Mouse (Mus musculus): Measurements from ENCODE around the gene Aig1. TPM values are rescaled to one million over a fixed set of nuclear protein-coding genes. Genes with fewer than 3 reads are reported as not detected.
A peak's percentile ranks its signal among the peaks of the same experiment; 100 is the strongest.

The Aig1 gene
- total RNA-seq, 2 experiments from 2014 or later, result 8.8 to 23.6 TPM

DNA sequence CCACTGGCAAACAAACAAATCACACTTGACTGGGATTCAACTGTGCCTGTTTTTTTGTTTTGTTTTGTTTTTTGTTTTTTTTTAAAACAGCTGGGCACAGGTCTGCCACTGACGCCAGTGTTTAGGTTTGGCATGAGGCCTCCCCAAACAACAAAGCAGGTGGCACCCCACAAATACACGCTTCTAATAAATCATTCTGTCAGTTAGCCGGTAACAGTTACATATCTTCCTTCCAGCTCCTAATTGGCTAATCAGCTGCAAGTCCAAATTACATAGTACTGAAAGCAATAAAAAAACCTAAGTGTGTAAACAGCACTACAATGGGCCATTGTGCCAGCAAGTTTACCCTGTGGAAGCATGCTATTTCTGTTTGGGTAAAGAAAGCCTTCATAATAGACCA is 18.7 kb downstream of the Aig1 start:
- ATAC-seq (replicated peaks; ENCODE audit: poor library complexity), result no peak

GRCm38 (mm10) chr10:13849205-13849604 is 19.6 kb downstream of the Aig1 start:
- ATAC-seq (replicated peaks; ENCODE audit: poor library complexity), result no peak

GRCm38 (mm10) chr10:13844864-13845263 is 23.9 kb downstream of the Aig1 start:
- no peak for ATAC-seq (replicated peaks; ENCODE audit: poor library complexity)

- no peak for ATAC-seq (replicated peaks; ENCODE audit: poor library complexity)
Measured at GRCm38 (mm10) chr10:13843746-13844145, 25.0 kb downstream of the Aig1 start.

DNA sequence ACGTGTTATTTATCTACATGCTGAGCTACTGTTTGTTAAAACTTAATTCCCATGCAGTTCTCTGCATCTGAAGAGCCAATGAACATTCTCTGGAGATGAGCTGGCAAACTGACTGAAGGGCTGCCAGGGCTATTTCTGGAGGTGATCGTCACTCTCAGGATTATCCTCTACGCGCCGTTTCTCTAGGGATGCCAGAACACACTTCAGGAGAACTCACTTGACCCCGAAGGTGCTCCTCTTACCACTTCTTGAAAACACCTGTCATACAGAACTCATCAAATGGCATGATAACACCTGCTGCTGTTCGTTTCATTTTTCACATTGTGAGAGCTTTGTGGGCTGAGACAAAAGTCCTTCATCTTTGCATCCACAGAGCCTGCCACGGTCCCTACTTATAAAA is 25.9 kb downstream of the Aig1 start:
- ATAC-seq (replicated peaks; ENCODE audit: poor library complexity), result no peak

GRCm38 (mm10) chr10:13838511-13839126 is 30.2 kb downstream of the Aig1 start:
- ATAC-seq (replicated peaks; ENCODE audit: poor library complexity), result no peak

DNA sequence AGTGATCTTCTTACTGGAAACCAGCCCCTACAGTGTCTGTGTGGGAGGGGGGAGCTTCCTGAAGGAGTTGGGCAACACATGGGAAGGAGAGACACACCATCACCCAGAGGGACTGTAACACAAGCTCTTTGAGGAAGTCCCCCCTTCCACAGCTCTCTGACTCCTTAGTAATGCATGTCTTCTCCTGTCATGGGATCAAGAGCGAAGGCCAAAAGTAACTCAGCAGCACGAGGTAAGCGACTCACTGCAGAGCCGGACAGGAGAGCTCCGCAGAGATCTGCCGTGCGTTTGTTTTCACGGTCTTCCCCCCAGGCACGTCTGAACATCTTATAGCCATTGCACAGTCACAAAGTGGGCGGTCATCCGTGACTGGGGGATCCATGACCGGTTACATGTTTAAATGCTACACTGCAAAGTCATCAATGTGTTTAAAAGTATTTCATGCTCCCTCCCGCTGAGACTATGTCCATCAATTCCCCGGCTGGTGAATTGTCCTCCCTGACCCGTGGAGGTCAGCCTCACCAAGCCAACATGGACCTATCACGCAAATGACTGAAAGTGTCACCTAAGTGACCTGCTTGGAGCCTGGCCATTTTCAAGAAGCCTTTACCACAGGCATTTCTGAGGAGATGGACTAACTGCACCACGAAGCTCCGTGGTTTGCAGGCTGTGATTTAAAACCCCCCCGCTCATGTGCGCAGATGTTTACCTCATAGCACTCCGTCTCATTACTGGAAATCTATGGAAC is 30.9 kb downstream of the Aig1 start:
- ATAC-seq (replicated peaks; ENCODE audit: poor library complexity), result peak; percentile 94

GRCm38 (mm10) chr10:13836956-13837355 is 31.8 kb downstream of the Aig1 start:
- peak; percentile 35; the same call in 1 of the 2 replicates for ATAC-seq (replicated peaks; ENCODE audit: poor library complexity)

GRCm38 (mm10) chr10:13835737-13836475 is 32.9 kb downstream of the Aig1 start:
- no peak for ATAC-seq (replicated peaks; ENCODE audit: poor library complexity)

DNA sequence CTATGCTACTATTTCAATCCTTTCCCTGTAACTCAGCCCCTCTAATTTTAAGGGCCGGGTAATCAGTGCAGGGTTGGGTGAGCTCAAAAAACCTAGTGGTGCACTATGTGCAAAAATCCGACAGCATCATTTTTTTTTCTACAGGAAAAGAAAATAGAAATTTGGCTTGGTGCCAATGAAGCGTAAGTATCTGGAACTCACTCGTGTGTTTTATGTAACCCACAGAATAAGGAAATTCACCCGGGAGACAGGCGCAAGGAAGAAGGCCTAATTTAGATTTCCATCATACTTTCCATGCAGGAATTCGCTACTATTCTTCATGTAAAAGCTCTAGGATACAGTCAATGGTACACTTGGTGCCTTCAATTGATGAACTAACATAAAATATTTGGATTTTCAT is 34.7 kb downstream of the Aig1 start:
- ATAC-seq (replicated peaks; ENCODE audit: poor library complexity), result no peak

GRCm38 (mm10) chr10:13833066-13833566 is 35.7 kb downstream of the Aig1 start:
- no peak for ATAC-seq (replicated peaks; ENCODE audit: poor library complexity)

DNA sequence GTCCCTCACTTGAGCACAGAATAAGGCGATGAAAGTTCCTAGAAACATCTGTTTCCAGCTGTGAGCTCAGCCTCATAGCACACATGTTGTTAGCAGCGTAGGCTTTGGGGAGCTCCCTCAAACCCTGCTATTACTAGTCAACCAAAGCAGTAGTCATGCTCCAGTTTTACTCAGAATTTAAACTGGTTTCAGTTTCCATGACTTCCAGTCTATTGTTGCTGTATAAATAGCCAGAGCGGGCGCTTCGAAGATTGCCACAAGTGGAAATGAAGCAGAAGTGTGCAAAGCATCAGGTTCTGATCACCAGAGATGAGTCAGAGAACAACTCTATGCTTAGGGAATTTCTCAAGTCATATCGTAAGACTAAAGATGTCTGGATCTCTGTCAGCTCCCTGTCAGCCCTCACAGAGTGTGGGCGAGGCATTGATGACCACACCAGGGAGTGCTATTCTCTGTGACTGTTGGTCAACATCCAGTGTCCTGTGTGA is 36.2 kb downstream of the Aig1 start:
- peak; percentile 45 for ATAC-seq (replicated peaks; ENCODE audit: poor library complexity)

DNA sequence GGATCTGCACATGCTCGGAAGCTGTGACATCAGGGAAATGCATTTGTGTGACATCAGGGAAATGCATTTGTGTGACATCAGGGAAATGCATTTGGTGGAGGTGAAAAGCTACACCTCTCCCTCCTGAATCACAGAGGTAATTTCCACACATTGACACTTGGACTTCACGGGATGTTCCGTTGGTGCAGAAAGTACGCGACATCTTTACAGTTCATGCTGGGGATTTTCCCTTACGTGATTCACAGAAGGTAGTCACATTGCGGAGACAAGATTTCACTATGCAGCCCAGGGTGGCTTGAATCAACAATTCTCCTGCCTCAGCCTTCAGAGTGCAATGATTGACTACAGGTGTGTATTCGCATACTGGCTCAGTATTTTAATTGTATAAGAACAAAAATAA is 41.6 kb downstream of the Aig1 start:
- no peak for ATAC-seq (replicated peaks; ENCODE audit: poor library complexity)

DNA sequence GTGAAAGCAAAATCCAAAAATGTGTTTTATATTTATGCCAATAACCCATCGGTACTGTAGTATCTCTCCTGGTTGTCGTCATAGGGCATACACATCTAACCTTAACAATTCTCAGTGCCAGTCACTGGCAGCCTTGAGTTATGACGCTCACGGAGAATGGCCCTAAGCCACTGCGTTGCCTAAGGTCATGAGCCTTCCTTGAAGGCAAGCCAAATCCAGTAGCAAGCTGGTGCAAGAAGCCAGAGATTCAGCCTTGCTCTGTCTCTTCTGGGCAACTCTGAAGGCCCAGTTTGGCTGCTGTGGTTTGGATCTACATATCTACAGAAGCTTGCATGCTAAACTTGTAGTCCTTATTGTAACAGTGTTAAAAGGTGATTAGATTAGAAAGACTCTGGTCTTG is 55.2 kb downstream of the Aig1 start:
- ATAC-seq (replicated peaks; ENCODE audit: poor library complexity), result no peak

DNA sequence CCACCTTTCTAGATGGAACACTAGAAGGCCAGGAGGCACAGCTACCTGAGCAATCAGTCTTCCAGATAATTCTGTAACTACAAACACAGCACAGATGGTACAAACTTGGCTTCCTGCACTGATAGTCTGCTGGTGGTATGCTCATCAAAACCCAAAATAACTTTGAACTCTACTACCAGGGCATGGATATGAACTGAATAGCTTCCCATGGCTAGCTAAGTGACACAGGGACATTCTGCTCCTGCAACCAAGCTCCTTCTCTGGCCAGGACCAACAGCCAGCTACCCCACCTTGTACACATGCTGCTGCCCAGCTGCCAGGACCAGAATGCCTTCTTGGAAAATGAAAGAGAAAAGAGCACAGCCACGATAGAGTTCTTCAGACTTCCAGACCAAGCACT is 60.5 kb downstream of the Aig1 start:
- ATAC-seq (replicated peaks; ENCODE audit: poor library complexity), result no peak

GRCm38 (mm10) chr10:13806806-13807205 is 62.0 kb downstream of the Aig1 start:
- no peak for ATAC-seq (replicated peaks; ENCODE audit: poor library complexity)

- ATAC-seq (replicated peaks; ENCODE audit: poor library complexity), result no peak
Measured at GRCm38 (mm10) chr10:13801296-13801695, 67.5 kb downstream of the Aig1 start.

- no peak for ATAC-seq (replicated peaks; ENCODE audit: poor library complexity)
Measured at GRCm38 (mm10) chr10:13793458-13793857, 75.3 kb downstream of the Aig1 start.

GRCm38 (mm10) chr10:13792788-13793187 is 76.0 kb downstream of the Aig1 start:
- peak; percentile 76 for ATAC-seq (replicated peaks; ENCODE audit: poor library complexity)

DNA sequence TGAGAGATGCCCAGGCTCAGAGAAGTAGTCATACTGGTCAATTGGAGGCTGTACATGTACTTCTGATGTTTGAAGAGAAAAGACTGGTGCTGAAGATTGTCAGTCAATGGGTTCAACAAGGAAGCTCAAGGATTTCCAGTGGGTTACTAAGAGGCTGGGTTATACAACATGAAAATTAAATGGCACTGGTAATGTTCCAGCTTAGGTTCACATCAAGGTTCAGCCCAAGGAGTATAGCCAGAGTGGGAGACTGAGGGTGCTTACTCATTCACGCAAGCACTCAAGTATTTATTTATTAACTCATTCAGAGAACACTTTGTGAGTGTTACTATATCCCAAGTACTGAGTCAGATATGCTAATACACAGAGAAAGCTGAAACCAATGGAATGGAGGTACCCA is 79.2 kb downstream of the Aig1 start:
- ATAC-seq (replicated peaks; ENCODE audit: poor library complexity), result no peak

DNA sequence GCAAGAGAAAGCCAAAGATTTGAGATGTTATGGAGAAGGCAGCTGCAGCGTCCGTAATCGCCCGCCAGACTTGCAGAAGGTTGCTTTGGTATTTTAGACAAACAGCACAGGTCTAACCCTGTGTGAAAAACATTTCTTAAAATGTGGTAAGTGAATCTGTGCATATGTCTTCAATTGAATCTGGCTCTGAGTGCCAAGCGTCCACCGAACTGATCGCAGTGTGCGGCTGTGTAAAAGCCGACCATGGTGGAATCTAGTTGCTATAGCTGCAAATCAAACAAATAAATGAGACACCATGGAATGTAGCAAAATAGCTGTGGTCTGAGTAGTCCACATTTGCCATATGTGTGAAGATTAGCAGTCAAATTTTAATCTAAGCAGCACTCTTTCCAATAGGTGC is 80.7 kb downstream of the Aig1 start:
- ATAC-seq (replicated peaks; ENCODE audit: poor library complexity), result no peak

GRCm38 (mm10) chr10:13782774-13783173 is 86.0 kb downstream of the Aig1 start:
- ATAC-seq (replicated peaks; ENCODE audit: poor library complexity), result no peak

Data from megakaryocyte progenitor cell, adult 5-6 weeks (primary cell).